ENCODE assay signal across 11 mouse cellular contexts in the genomic region with DNA sequence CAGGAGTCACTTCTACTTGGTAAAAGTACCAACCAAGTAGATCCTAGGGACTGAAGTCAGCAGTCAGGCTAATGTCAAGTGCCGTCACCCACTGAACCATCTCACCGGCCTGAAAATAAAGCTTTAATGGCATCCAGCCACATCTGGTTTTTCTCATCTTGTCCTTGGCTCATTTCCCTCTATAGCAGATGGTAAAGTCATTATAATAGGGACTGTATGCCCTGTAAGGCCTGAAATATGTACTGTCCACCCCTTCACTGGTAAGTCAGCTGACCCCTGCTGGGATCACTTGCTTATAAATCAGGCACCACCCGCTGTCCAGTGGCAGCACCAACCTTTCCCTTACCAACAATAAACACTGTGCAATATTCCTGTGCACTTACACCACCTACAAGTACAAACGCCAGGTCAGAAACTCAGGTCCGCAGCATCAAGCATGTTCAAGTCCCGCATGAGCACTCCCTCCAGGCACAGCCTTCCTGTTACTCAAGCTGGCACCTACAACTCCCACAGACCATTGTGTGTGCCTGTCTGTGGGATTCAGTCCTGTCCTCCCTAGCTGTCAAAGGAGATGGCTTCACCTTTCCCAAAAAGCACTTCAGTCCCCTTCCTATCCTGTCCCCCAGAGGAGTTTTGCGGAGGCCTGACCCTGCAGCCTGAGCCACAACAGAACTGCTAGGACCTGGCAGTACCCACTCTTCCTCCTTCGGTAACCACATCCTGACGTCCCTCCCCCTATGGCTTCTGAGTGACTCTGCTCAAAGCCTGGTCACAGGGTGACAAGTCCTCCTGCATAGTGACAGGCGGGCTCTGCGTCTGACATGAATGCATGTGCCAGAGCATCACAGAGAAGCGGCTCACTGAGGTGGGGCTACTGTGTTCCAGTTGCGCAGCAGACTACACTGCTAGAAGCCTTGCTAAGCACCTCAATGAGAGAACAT. TPM values are rescaled to one million over a fixed set of nuclear protein-coding genes. Genes with fewer than 3 reads are reported as not detected.
DNase-seq lines count a peak whose midpoint lies in the region; ATAC-seq and TF ChIP-seq lines count a peak whose summit lies in the region.
"Had no signal": no experiment of that assay in that cellular context is flagged by ENCODE, and none has a peak within 500 bp of the region (broad histone marks: within the 10 kb centered on the region; RNA-seq: fewer than 3 reads in every experiment).

No protein-coding gene starts in this region.

- TF ChIP-seq CTCF in lung, embryonic 14.5 days (IDR thresholded peaks at IDR 0.05; ENCODE audit: low read depth), result no peak
- no peak for TF ChIP-seq CTCF in bone marrow macrophage, adult 2 months (IDR thresholded peaks at IDR 0.05; ENCODE audit: low read depth, low read length)

- H3K36me3 ChIP-seq in lung, embryonic 14.5 days (ENCODE audit: insufficient read depth), result peaks cover 71% of the 10 kb centered on the region
- peaks cover 84% of the 10 kb centered on the region for H3K36me3 ChIP-seq in limb, embryonic 12.5 days

- no peaks in the 10 kb centered on the region for H3K9me3 ChIP-seq in lung, embryonic 14.5 days (ENCODE audit: low read depth, low read length)
- no peaks in the 10 kb centered on the region for H3K9me3 ChIP-seq in limb, embryonic 12.5 days
- H3K9me3 ChIP-seq: embryonic facial prominence, embryonic 10.5 days had no signal

- ATAC-seq in lung, embryonic 14.5 days (ENCODE audit: insufficient read depth), result no peak; the same call in 1 of the 2 replicates
- peak; percentile 56; the same call in 1 of the 2 replicates for ATAC-seq in limb, embryonic 12.5 days (ENCODE audit: insufficient number of reproducible peaks, insufficient read depth, low FRiP score, low TSS enrichment, low read depth)

- intact Hi-C loops in gastrocnemius, postnatal 14 days (cut with DNase I; ENCODE audit: low total_unique reads), result no loop called here

- H3K27me3 ChIP-seq in lung, embryonic 14.5 days (ENCODE audit: insufficient read depth, low read length), result no peaks in the 10 kb centered on the region
- no peaks in the 10 kb centered on the region for H3K27me3 ChIP-seq in limb, embryonic 12.5 days

- H3K4me3 ChIP-seq in lung, embryonic 14.5 days (ENCODE audit: low read depth, low read length), result no peak overlapping the region
- no peak overlapping the region for H3K4me3 ChIP-seq in bone marrow macrophage, adult 2 months (ENCODE audit: insufficient read depth, low read length)
- H3K4me3 ChIP-seq in limb, embryonic 12.5 days (replicated peaks), result no peak overlapping the region
- H3K4me3 ChIP-seq: embryonic facial prominence, embryonic 10.5 days had no signal

- no peak overlapping the region for H3K27ac ChIP-seq in lung, embryonic 14.5 days (ENCODE audit: low read depth)
- H3K27ac ChIP-seq in bone marrow macrophage, adult 2 months (ENCODE audit: insufficient read depth, low read depth, low read length), result peak overlapping the region; percentile 45
- peak overlapping the region; percentile 12; the same call in 1 of the 2 replicates for H3K27ac ChIP-seq in limb, embryonic 12.5 days
- H3K27ac ChIP-seq: embryonic facial prominence, embryonic 10.5 days had no signal

- H3K4me2 ChIP-seq in lung, embryonic 14.5 days, result no peak overlapping the region
- H3K4me2 ChIP-seq in limb, embryonic 12.5 days, result no peak overlapping the region

- TF ChIP-seq POLR2A in bone marrow macrophage, adult 2 months (IDR thresholded peaks at IDR 0.05; ENCODE audit: borderline replicate concordance, low read depth, low read length), result no peak

- peak; percentile 37 for DNase-seq in lung, embryonic 14.5 days
- no peak for DNase-seq in lung, postnatal 4 days
- peak; percentile 55 for DNase-seq in skeletal muscle tissue, adult 2 months (ENCODE audit: low read depth, low spot score)
- DNase-seq in testis, postnatal 14 days (ENCODE audit: low spot score), result no peak
- DNase-seq in gastrocnemius, adult 18-20 months (ENCODE audit: low spot score), result no peak
- no peak for DNase-seq in gastrocnemius, postnatal 14 days
- DNase-seq: gastrocnemius, postnatal 10 days had no signal

- H3K4me1 ChIP-seq in lung, embryonic 14.5 days (ENCODE audit: insufficient read depth), result no peaks in the 10 kb centered on the region
- peaks cover 60% of the 10 kb centered on the region for H3K4me1 ChIP-seq in bone marrow macrophage, adult 2 months (ENCODE audit: control insufficient read depth, insufficient read depth, low read length)
- peaks cover 18% of the 10 kb centered on the region for H3K4me1 ChIP-seq in limb, embryonic 12.5 days (replicated peaks)
- H3K4me1 ChIP-seq: embryonic facial prominence, embryonic 10.5 days had no signal

- WGBS in lung, embryonic 14.5 days, result 82% methylated on average over 13 of the region's 13 CpGs
- 75% methylated on average over 13 of the region's 13 CpGs for WGBS in limb, embryonic 12.5 days

- H3K9ac ChIP-seq in lung, embryonic 14.5 days, result no peak overlapping the region; the same call in 1 of the 2 replicates
- H3K9ac ChIP-seq in limb, embryonic 12.5 days (replicated peaks), result no peak overlapping the region

RNA-seq across cellular contexts. Expression of a gene that starts 8.9 kb away (rescaled TPM):
- polyA plus RNA-seq in lung, embryonic 14.5 days (2014; fragmentation: Nextera tagmentation; extraction: Ambion mirVana), result 54.3 TPM in 2 replicates
- polyA plus RNA-seq in bone marrow macrophage, adult 2 months (2012; ENCODE audit: insufficient read depth, insufficient read length, missing spikeins), result 293 and 348 TPM in 2 replicates
- 65.3 and 70.3 TPM in 2 replicates for polyA plus RNA-seq in limb, embryonic 12.5 days (2016; fragmentation: Nextera tagmentation; extraction: Ambion mirVana)
- 10 to 100 TPM; 15.5 to 19.0 TPM for total RNA-seq in gastrocnemius, adult 18-20 months (2021)
- 10 to 100 TPM; 25.3 to 36.8 TPM for total RNA-seq in gastrocnemius, postnatal 14 days (2021)

RNA-seq across cellular contexts. Expression of a gene that starts 23.6 kb away (rescaled TPM):
- polyA plus RNA-seq in lung, embryonic 14.5 days (2014; fragmentation: Nextera tagmentation; extraction: Ambion mirVana), result 6.3 and 15.4 TPM in 2 replicates
- polyA plus RNA-seq in bone marrow macrophage, adult 2 months (2012; ENCODE audit: insufficient read depth, insufficient read length, missing spikeins), result 3.0 and 4.4 TPM in 2 replicates
- polyA plus RNA-seq in limb, embryonic 12.5 days (2016; fragmentation: Nextera tagmentation; extraction: Ambion mirVana), result 186 and 195 TPM in 2 replicates
- 100 to 1,000 TPM; 656 to 752 TPM for total RNA-seq in gastrocnemius, adult 18-20 months (2021)
- total RNA-seq in gastrocnemius, postnatal 14 days (2021), result 100 to 1,000 TPM; 355 to 658 TPM

RNA-seq across cellular contexts. Expression of a gene that starts 31.5 kb away (rescaled TPM):
- 5.3 and 47.0 TPM in 2 replicates for polyA plus RNA-seq in lung, embryonic 14.5 days (2014; fragmentation: Nextera tagmentation; extraction: Ambion mirVana)
- 12.3 and 19.9 TPM in 2 replicates for polyA plus RNA-seq in bone marrow macrophage, adult 2 months (2012; ENCODE audit: insufficient read depth, insufficient read length, missing spikeins)
- polyA plus RNA-seq in limb, embryonic 12.5 days (2016; fragmentation: Nextera tagmentation; extraction: Ambion mirVana), result 4.3 and 5.7 TPM in 2 replicates
- total RNA-seq in gastrocnemius, adult 18-20 months (2021), result not detected
- total RNA-seq in gastrocnemius, postnatal 14 days (2021), result 1 to 10 TPM in 1 of 2 experiments, under 1 TPM in 1; 0.75 to 1.7 TPM
- total RNA-seq: liver, adult 2 months had no signal

RNA-seq across cellular contexts. Expression of a gene that starts 32.1 kb away (rescaled TPM):
- polyA plus RNA-seq in lung, embryonic 14.5 days (2014; fragmentation: Nextera tagmentation; extraction: Ambion mirVana), result 9.5 and 13.6 TPM in 2 replicates
- 23.7 and 29.0 TPM in 2 replicates for polyA plus RNA-seq in bone marrow macrophage, adult 2 months (2012; ENCODE audit: insufficient read depth, insufficient read length, missing spikeins)
- 6.2 and 6.4 TPM in 2 replicates for polyA plus RNA-seq in limb, embryonic 12.5 days (2016; fragmentation: Nextera tagmentation; extraction: Ambion mirVana)
- total RNA-seq in gastrocnemius, adult 18-20 months (2021), result 1 to 10 TPM; 1.9 to 3.5 TPM
- total RNA-seq in gastrocnemius, postnatal 14 days (2021), result 1 to 10 TPM; 1.6 to 2.2 TPM

RNA-seq across cellular contexts. Expression of a gene that starts 39.7 kb away (rescaled TPM):
- 0.87 and 1.2 TPM in 2 replicates for polyA plus RNA-seq in lung, embryonic 14.5 days (2014; fragmentation: Nextera tagmentation; extraction: Ambion mirVana)
- 8.2 and 8.9 TPM in 2 replicates for polyA plus RNA-seq in bone marrow macrophage, adult 2 months (2012; ENCODE audit: insufficient read depth, insufficient read length, missing spikeins)
- polyA plus RNA-seq in limb, embryonic 12.5 days (2016; fragmentation: Nextera tagmentation; extraction: Ambion mirVana), result 3.7 and 4.1 TPM in 2 replicates
- not detected for total RNA-seq in gastrocnemius, adult 18-20 months (2021)
- under 1 TPM; 0.08 to 0.20 TPM for total RNA-seq in gastrocnemius, postnatal 14 days (2021)

Comparison
In these comparisons a context has a peak if more than half of its experiments do, and no peak if none do; other contexts are left out.
1. DNase-seq: peak in lung, embryonic 14.5 days (single experiment) and skeletal muscle tissue, adult 2 months (single experiment); none in lung, postnatal 4 days (0 of 2), testis, postnatal 14 days (single experiment), gastrocnemius, adult 18-20 months (single experiment) and gastrocnemius, postnatal 14 days (single experiment).
2. RNA of a gene that starts 23.6 kb away (polyA plus RNA-seq): 186 to 195 TPM in limb, embryonic 12.5 days; 6.3 to 15.4 TPM in lung, embryonic 14.5 days and 3.0 to 4.4 TPM in bone marrow macrophage, adult 2 months; every median in the first group is over 10 times any median in the second.